Mouse (Mus musculus) G1E-ER4 (cell line): Measurements from ENCODE around the gene Eif2ak2. TPM values are rescaled to one million over a fixed set of nuclear protein-coding genes. Genes with fewer than 3 reads are reported as not detected.

Experiments used
- GATA1 ChIP-seq: IDR thresholded peaks from one replicate; pipeline ENCODE4 v1.8.0; 2012; ENCODE audit warnings: low read length, inconsistent platforms
- polyA plus RNA-seq: library from polyadenylated mRNA; stranded (reverse); fragments of >175 nt; gene quantifications from 2 replicates; pipeline ENCODE4 v1.2.3, GENCODE M21; 2012

The Eif2ak2 gene
- 15.3 and 21.7 TPM in 2 replicates for polyA plus RNA-seq

- no peak for TF ChIP-seq GATA1
Measured at GRCm38 (mm10) chr17:78882401-78883112, at the start of gene Eif2ak2. Eif2ak2 (minus strand) TSS chr17:78882573.

DNA sequence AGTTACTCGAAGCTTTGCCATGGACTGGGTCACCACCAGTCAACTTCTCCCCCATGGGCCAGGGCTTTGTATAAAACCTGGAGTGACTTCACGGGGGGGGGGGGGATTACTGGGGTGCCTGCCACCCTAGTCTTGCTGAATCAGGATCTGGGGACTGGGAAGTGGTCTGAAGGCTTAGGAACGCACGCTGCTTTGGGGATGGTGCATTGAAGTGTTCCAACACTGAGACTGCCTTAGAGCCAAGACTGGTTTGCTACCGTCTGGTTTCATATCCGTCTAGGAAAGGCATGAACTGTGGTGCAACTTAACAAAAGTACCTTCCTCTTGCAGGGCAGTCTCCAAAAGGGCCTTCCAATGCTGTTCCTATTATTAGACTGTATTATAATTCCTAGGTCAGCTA, 35.3 kb upstream of the Eif2ak2 start:
- TF ChIP-seq GATA1: no peak

DNA sequence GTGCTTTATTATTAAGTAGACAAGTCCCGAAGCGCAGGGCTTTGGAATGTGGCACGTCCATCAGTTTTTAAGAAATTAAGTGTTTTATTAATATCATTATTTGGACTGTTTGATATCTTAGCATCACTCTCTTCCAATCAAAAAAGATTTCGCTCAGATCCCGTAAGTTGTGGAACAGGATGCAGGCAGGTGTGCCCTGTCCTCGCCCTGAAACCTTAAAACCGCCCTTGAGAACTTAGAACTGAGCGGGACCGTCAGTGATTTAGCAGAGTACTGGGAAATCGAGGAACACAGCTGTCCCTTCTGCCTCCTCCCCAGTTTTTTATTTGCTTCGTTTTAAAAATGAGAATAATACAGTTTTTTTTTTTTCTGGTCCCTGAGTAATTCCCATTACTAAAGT, 34.5 kb upstream of the Eif2ak2 start:
- TF ChIP-seq GATA1: no peak

- no peak for TF ChIP-seq GATA1
Measured at GRCm38 (mm10) chr17:78916369-78916813, 34.0 kb upstream of the Eif2ak2 start, which contains the start of gene Cebpzos. Cebpzos (plus strand) TSS chr17:78916500.

- no peak for TF ChIP-seq GATA1
Measured at GRCm38 (mm10) chr17:78915772-78916171, 33.4 kb upstream of the Eif2ak2 start.

- TF ChIP-seq GATA1: no peak
Measured at GRCm38 (mm10) chr17:78913921-78914320, 31.5 kb upstream of the Eif2ak2 start.

DNA sequence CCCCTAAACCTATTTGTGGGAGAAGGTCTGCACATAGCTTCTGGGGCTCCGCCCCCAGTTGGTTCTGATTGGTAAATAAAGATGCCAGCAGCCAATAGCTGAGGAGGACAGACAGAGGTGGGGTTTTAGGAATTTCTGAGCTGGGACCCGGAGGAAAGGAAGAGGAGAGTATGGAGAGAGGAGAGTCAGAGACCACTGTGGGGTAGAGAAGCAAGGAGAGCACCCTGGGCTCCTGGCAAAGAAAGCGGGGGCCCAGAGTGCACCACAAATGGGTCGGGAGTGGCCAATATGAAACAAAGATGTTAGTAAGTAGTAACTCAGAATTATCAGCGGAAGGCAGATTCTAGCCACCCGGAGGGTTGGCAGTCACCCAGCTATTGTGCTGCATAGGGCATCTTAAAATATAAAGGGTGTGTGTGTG, 30.5 kb upstream of the Eif2ak2 start:
- no peak for TF ChIP-seq GATA1

- TF ChIP-seq GATA1: no peak
Measured at GRCm38 (mm10) chr17:78909374-78909773, 27.0 kb upstream of the Eif2ak2 start.

GRCm38 (mm10) chr17:78906892-78907291, 24.5 kb upstream of the Eif2ak2 start, which contains the start of gene Sult6b1:
Sult6b1 (minus strand) TSS chr17:78906992.
- no peak for TF ChIP-seq GATA1

DNA sequence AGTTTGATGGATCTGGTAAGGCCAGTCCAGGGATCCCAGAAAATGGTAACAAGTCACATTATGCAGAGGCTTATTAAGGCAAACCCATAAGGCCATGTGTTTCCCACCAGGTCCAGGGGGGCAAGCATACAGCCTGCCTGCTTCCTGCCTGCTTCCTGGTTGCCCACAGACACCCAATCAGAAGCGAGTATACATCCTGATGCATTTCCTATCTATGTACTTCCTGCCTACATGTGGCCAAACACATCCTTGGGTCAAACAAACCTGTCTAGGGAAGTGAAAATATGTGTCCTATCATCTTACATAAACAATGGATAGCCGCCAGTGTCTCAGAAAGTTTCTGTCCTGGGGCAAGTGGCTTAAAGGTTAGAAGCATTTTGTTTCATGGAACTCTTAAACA, 20.8 kb upstream of the Eif2ak2 start:
- TF ChIP-seq GATA1: no peak

GRCm38 (mm10) chr17:78895394-78895793, 13.0 kb upstream of the Eif2ak2 start:
- no peak for TF ChIP-seq GATA1

- TF ChIP-seq GATA1: no peak
Measured at GRCm38 (mm10) chr17:78894991-78895390, 12.6 kb upstream of the Eif2ak2 start.

DNA sequence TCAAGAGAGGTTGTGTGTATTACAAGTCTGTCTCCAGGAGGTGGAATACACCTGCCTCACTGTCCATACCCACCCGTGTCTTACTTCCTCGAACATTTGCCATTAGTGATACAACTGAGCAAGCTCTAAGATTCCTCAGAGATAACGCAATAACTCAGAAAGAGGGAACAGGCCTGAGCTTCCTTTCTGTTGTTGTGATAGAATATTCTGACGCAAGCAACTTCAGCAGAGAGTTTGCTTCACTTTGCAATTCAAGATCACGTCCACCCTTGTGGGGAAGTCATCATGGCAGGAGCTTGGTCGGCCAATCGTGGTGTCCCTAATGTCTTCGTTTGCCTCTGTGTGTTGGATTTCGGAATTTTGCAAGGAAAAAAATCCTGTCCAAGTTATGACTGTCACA, 8.6 kb upstream of the Eif2ak2 start:
- no peak for TF ChIP-seq GATA1

DNA sequence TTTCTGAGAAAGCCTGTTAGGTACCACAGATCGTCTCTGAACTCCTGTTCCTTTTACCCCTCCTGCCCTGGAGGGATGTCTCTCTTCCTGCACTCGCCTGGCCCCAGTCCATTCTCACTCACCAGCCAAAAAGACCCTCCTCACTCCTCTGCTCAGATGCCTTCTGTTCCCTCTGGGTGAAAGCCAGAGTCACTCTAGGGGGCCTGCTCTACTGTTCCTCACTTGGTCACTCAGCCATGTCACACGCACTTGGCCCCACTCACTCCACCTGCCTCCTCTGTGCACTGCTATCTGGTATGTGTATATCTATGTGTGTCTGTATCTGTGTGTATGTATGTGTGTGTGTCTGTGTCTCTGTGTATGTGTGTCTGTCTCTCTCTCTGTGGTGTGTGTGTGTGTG, 6.8 kb upstream of the Eif2ak2 start:
- TF ChIP-seq GATA1: no peak

DNA sequence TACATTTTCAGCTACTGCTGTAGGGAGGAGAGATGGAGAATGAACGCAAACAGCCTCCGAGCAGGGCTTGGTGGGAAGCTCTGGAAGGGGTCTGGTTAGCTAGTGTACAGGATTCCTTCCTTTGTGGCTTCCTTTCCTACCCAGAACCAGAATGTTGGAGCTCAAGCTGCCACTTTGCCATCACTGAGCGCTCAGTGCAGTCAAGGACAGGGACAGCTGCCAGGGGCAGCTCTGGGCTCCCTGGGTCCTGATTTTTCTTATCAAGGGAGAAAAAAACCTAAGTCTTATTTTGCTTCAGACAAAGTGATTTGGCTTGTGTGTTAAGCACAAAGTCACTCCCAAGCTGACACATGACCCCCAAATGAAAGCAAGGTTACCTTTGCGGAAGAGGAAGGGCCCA, 6.2 kb upstream of the Eif2ak2 start:
- no peak for TF ChIP-seq GATA1

GRCm38 (mm10) chr17:78885286-78886065, 3.1 kb upstream of the Eif2ak2 start:
- no peak for TF ChIP-seq GATA1

DNA sequence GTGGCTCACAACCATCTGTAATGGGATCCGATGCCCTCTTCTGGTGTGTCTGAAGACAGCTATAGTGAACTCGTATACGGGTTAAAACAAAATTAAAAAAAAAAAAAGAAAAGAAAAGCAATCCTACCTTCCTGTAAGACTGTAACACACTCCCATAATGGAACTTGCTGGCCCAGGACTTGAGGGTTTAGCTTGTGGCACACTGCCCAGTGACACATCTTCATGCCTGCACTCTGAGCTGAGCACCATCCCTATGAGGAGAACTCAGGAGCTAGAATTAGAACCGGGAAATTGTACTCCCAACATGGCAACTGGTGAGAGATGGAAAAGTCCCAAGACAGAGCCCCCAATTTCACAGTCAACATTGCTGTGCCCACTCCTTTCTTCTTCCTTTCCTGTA, 918 bp upstream of the Eif2ak2 start:
- no peak for TF ChIP-seq GATA1
